Mouse (Mus musculus): Measurements from ENCODE around the gene Samd4b. TPM values are rescaled to one million over a fixed set of nuclear protein-coding genes. Genes with fewer than 3 reads are reported as not detected.

The Samd4b gene
- polyA plus RNA-seq (2016; fragmentation: Nextera tagmentation; extraction: Ambion mirVana) = 30.5 and 36.0 TPM in 2 replicates

GRCm38 (mm10) chr7:28597642-28598446 lies at the start of gene Samd4b, which contains the start of gene Pak4:
Gene Samd4b (minus strand): TSS chr7:28598144.
Gene Pak4 (minus strand): TSS chr7:28598185.
- Histone ChIP-seq H3K4me1 (replicated peaks) (peaks cover 42% of the 10 kb centered on the region), H3K9ac (replicated peaks) (peak within 1 kb of the TSS; percentile 69), H3K36me3 (peaks cover 5% of the 10 kb centered on the region; the same call in 1 of the 2 replicates), H3K27me3 (no peaks in the 10 kb centered on the region), H3K27ac (peak within 1 kb of the TSS; percentile 93), H3K4me2 (peak within 1 kb of the TSS; percentile 85), H3K9me3 (no peaks in the 10 kb centered on the region), H3K4me3 (replicated peaks) (peak within 1 kb of the TSS; percentile 64)
- peak; percentile 84 for ATAC-seq (ENCODE audit: insufficient number of reproducible peaks, insufficient read depth, low FRiP score, low TSS enrichment, low read depth)
- under 1% methylated on average over 64 of the region's 66 CpGs for WGBS

DNA sequence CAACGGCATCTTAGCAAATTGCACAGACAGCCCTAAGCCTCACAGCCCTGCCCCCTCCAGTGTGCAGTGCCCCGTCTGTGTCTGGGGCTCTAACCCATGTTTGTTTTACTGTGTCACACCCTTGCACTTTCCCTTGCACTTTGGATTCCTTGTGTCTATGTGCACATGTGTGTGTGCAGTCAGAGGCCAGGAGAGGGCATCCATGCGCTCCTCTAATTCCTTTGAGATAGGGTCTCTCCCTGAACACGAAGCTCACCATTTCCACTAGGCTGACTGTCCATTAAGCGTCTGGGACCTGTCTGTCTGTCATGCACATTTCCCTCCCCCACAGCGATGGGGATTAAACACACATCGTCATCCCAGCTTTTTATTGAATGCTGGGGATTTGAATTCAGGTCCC lies 49.1 kb upstream of the Samd4b start:
- H3K4me2 ChIP-seq = no peak overlapping the region
- H3K4me3 ChIP-seq (replicated peaks) = no peak overlapping the region
- no peaks in the 10 kb centered on the region for H3K4me1 ChIP-seq (replicated peaks)
- WGBS = 54% methylated on average over 7 of the region's 7 CpGs
- no peak overlapping the region for H3K9ac ChIP-seq (replicated peaks)
- H3K27me3 ChIP-seq = no peaks in the 10 kb centered on the region; the same call in 1 of the 2 replicates
- no peak for ATAC-seq (ENCODE audit: insufficient number of reproducible peaks, insufficient read depth, low FRiP score, low TSS enrichment, low read depth)
- H3K36me3 ChIP-seq = no peaks in the 10 kb centered on the region
- H3K27ac ChIP-seq = no peak overlapping the region
- H3K9me3 ChIP-seq = no peaks in the 10 kb centered on the region

- no peak overlapping the region for H3K4me3 ChIP-seq (replicated peaks)
- no peaks in the 10 kb centered on the region for H3K36me3 ChIP-seq
- H3K27ac ChIP-seq = no peak overlapping the region
- H3K9me3 ChIP-seq = no peaks in the 10 kb centered on the region
- no peak for ATAC-seq (ENCODE audit: insufficient number of reproducible peaks, insufficient read depth, low FRiP score, low TSS enrichment, low read depth)
- WGBS = 92% methylated on average over 2 of the region's 2 CpGs
- H3K4me2 ChIP-seq = no peak overlapping the region
- H3K27me3 ChIP-seq = no peaks in the 10 kb centered on the region; the same call in 1 of the 2 replicates
- H3K4me1 ChIP-seq (replicated peaks) = no peaks in the 10 kb centered on the region
- H3K9ac ChIP-seq (replicated peaks) = no peak overlapping the region
These were observed 48.1 kb upstream of the Samd4b start for GRCm38 (mm10) chr7:28645947-28646475.

- H3K9me3 ChIP-seq = no peaks in the 10 kb centered on the region
- no peak overlapping the region for H3K4me2 ChIP-seq
- H3K4me3 ChIP-seq (replicated peaks) = no peak overlapping the region
- H3K4me1 ChIP-seq (replicated peaks) = no peaks in the 10 kb centered on the region
- 55% methylated on average over 6 of the region's 6 CpGs for WGBS
- H3K9ac ChIP-seq (replicated peaks) = no peak overlapping the region
- H3K27me3 ChIP-seq = no peaks in the 10 kb centered on the region; the same call in 1 of the 2 replicates
- ATAC-seq (ENCODE audit: insufficient number of reproducible peaks, insufficient read depth, low FRiP score, low TSS enrichment, low read depth) = no peak
- H3K36me3 ChIP-seq = no peaks in the 10 kb centered on the region
- H3K27ac ChIP-seq = no peak overlapping the region
These were observed 47.4 kb upstream of the Samd4b start for GRCm38 (mm10) chr7:28645366-28645765.

- H3K36me3 ChIP-seq = no peaks in the 10 kb centered on the region
- H3K27me3 ChIP-seq = no peaks in the 10 kb centered on the region; the same call in 1 of the 2 replicates
- no peak overlapping the region for H3K4me3 ChIP-seq (replicated peaks)
- H3K27ac ChIP-seq = no peak overlapping the region
- WGBS = 46% methylated on average over 8 of the region's 8 CpGs
- no peaks in the 10 kb centered on the region for H3K9me3 ChIP-seq
- ATAC-seq (ENCODE audit: insufficient number of reproducible peaks, insufficient read depth, low FRiP score, low TSS enrichment, low read depth) = no peak
- H3K4me2 ChIP-seq = no peak overlapping the region
- no peaks in the 10 kb centered on the region for H3K4me1 ChIP-seq (replicated peaks)
- no peak overlapping the region for H3K9ac ChIP-seq (replicated peaks)
These were observed 43.6 kb upstream of the Samd4b start for GRCm38 (mm10) chr7:28641546-28641945.

DNA sequence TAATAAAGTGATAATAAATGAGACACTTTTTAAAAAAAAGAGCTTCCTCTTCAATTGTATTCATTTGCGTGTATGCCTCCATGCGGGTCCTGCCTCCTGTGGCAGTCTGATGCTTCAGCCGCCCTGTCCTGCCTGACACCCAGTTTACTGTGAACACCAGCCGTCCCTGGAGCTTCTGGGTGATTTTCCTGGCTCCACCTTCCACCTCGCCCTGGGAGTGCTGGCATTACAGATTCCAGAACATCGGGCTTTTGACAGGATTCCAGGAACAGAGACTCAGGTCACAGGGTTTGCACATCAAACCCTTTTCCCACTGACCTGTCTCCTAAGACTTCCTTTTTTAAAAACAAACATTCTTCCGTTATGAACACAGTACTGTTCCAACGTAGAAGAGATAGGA lies 39.6 kb upstream of the Samd4b start:
- Histone ChIP-seq H3K4me2 (no peak overlapping the region), H3K9me3 (no peaks in the 10 kb centered on the region), H3K4me3 (replicated peaks) (no peak overlapping the region), H3K9ac (replicated peaks) (no peak overlapping the region), H3K36me3 (no peaks in the 10 kb centered on the region), H3K27me3 (peaks cover 7% of the 10 kb centered on the region), H3K27ac (no peak overlapping the region), H3K4me1 (replicated peaks) (no peaks in the 10 kb centered on the region)
- 17% methylated on average over 8 of the region's 8 CpGs for WGBS
- no peak for ATAC-seq (ENCODE audit: insufficient number of reproducible peaks, insufficient read depth, low FRiP score, low TSS enrichment, low read depth)

GRCm38 (mm10) chr7:28634128-28634527 lies 36.2 kb upstream of the Samd4b start:
- Histone ChIP-seq H3K36me3 (no peaks in the 10 kb centered on the region), H3K27me3 (peaks cover 40% of the 10 kb centered on the region), H3K9ac (replicated peaks) (no peak overlapping the region), H3K27ac (no peak overlapping the region), H3K9me3 (no peaks in the 10 kb centered on the region), H3K4me1 (replicated peaks) (peaks cover 10% of the 10 kb centered on the region), H3K4me2 (no peak overlapping the region), H3K4me3 (replicated peaks) (no peak overlapping the region)
- ATAC-seq (ENCODE audit: insufficient number of reproducible peaks, insufficient read depth, low FRiP score, low TSS enrichment, low read depth) = no peak
- 67% methylated on average over 4 of the region's 4 CpGs for WGBS

DNA sequence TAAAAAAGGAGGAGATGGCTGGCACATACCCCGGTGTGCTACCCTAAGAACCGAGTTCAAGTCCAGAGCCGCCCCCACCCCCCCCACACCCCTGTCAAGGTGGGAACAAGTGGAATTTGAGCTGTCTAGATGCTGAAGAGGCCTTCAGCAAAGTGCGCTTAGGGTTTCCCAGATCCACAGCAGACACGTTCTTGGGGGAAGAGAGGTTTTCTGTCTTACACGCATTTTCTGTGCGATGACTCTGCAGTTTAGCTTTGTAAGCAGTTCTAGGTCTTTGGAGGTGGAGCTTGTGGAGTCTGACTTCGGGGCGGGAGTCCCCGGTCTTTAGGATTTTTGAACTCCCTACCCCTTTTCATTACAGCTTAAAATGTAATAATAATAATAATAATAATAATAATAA lies 33.1 kb upstream of the Samd4b start, which contains the start of gene Acp7:
Gene Acp7 (minus strand): TSS at position 260 of the 400 bp plus-strand sequence.
- WGBS = 24% methylated on average over 10 of the region's 10 CpGs
- Histone ChIP-seq H3K36me3 (no peaks in the 10 kb centered on the region), H3K27me3 (peaks cover 57% of the 10 kb centered on the region), H3K9me3 (no peaks in the 10 kb centered on the region), H3K27ac (no peak within 1 kb of the TSS), H3K4me2 (peak within 1 kb of the TSS; percentile 49), H3K9ac (replicated peaks) (peak within 1 kb of the TSS; percentile 28; the same call in 1 of the 2 replicates), H3K4me3 (replicated peaks) (peak within 1 kb of the TSS; percentile 29), H3K4me1 (replicated peaks) (peaks cover 10% of the 10 kb centered on the region)
- 0 out of 2 replicates have a peak, but pooled peaks have one; percentile 37 for ATAC-seq (ENCODE audit: insufficient number of reproducible peaks, insufficient read depth, low FRiP score, low TSS enrichment, low read depth)

- H3K4me2 ChIP-seq = no peak overlapping the region
- no peak for ATAC-seq (ENCODE audit: insufficient number of reproducible peaks, insufficient read depth, low FRiP score, low TSS enrichment, low read depth)
- H3K27ac ChIP-seq = no peak overlapping the region
- H3K9ac ChIP-seq (replicated peaks) = no peak overlapping the region
- H3K36me3 ChIP-seq = no peaks in the 10 kb centered on the region
- H3K4me1 ChIP-seq (replicated peaks) = no peaks in the 10 kb centered on the region
- H3K9me3 ChIP-seq = no peaks in the 10 kb centered on the region
- H3K4me3 ChIP-seq (replicated peaks) = no peak overlapping the region
- peaks cover 24% of the 10 kb centered on the region for H3K27me3 ChIP-seq
- 76% methylated on average over 5 of the region's 5 CpGs for WGBS
These were observed 26.8 kb upstream of the Samd4b start for GRCm38 (mm10) chr7:28624791-28625190.

DNA sequence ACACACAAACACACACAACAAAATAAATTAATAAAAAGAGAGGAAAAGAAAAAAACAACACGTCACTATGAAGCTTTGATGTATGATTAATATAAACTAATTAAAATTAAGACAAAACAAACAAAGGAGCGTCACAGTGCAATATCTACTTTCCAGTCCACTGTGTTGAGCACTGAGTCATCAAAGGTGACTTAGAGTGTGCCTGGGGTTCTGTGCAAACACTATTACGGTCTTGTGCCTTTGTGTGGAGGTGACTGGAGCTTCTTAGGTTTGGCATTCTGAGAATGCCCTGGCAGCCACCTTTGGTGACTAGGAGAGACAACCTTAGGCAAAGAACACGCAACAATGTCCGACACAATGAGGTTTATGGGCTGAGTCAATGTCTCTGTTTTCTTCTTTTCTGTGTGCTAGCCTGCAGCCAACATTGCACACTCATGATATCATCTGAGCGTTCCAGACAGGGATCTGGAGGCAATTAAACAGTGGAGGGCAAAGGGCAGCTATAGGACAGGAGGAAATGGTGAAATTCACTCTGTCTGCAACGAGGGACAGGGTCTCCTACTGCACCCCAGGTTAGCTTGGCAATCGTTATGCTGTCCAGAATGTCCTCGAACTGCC lies 21.3 kb upstream of the Samd4b start:
- ATAC-seq (ENCODE audit: insufficient number of reproducible peaks, insufficient read depth, low FRiP score, low TSS enrichment, low read depth) = no peak
- WGBS = 44% methylated on average over 9 of the region's 9 CpGs
- H3K36me3 ChIP-seq = no peaks in the 10 kb centered on the region
- no peak overlapping the region for H3K4me3 ChIP-seq (replicated peaks)
- 0 out of 2 replicates have a peak, but pooled peaks cover 3% of the 10 kb centered on the region for H3K9me3 ChIP-seq
- no peak overlapping the region for H3K27ac ChIP-seq
- H3K4me1 ChIP-seq (replicated peaks) = no peaks in the 10 kb centered on the region
- H3K27me3 ChIP-seq = no peaks in the 10 kb centered on the region
- H3K4me2 ChIP-seq = no peak overlapping the region
- H3K9ac ChIP-seq (replicated peaks) = no peak overlapping the region

GRCm38 (mm10) chr7:28605951-28606350 lies 8.0 kb upstream of the Samd4b start:
- WGBS = 90% methylated on average over 8 of the region's 8 CpGs
- no peaks in the 10 kb centered on the region for H3K27me3 ChIP-seq
- peaks cover 4% of the 10 kb centered on the region; the same call in 1 of the 2 replicates for H3K4me1 ChIP-seq (replicated peaks)
- no peak overlapping the region for H3K9ac ChIP-seq (replicated peaks)
- no peak overlapping the region for H3K4me2 ChIP-seq
- no peak overlapping the region for H3K4me3 ChIP-seq (replicated peaks)
- no peak overlapping the region for H3K27ac ChIP-seq
- no peaks in the 10 kb centered on the region for H3K36me3 ChIP-seq
- no peak for ATAC-seq (ENCODE audit: insufficient number of reproducible peaks, insufficient read depth, low FRiP score, low TSS enrichment, low read depth)
- no peaks in the 10 kb centered on the region for H3K9me3 ChIP-seq

Measured in limb, embryonic 12.5 days (tissue).